Mouse (Mus musculus) limb, embryonic 11.5 days (tissue): Measurements from ENCODE around the gene Psmb6. TPM values are rescaled to one million over a fixed set of nuclear protein-coding genes. Genes with fewer than 3 reads are reported as not detected.
"Not testable (repeated sequence)": the region's sequence is repeated elsewhere in the genome, so short reads cannot be mapped to it uniquely, and the experiment has no call there.

Experiments
- ATAC-seq: fragments of 200-750 bp; cut with Nextera tagmentation; 2 replicates; pipeline ENCODE4 v1.8.0; 2017; ENCODE audit warnings: low read depth; ENCODE audit not compliant: insufficient number of reproducible peaks, low FRiP score, low TSS enrichment
- DNase-seq: peaks from one replicate; pipeline ENCODE4 v3.0.0-alpha.2; 2015; ENCODE audit warnings: low spot score
- H3K27ac ChIP-seq: fragments of 300-500 bp; sonication (generic); replicated peaks from 2 replicates; pipeline ENCODE4 v1.5.1; 2014; ENCODE audit warnings: low read depth, mild to moderate bottlenecking, low read length
- H3K27me3 ChIP-seq: fragments of 300-500 bp; sonication (generic); 2 replicates; pipeline ENCODE4 v1.6.1; 2014; ENCODE audit warnings: mild to moderate bottlenecking, low read length, mixed read lengths; ENCODE audit not compliant: control insufficient read depth, insufficient read depth
- H3K36me3 ChIP-seq: fragments of 300-500 bp; sonication (generic); 2 replicates; pipeline ENCODE4 v1.6.1; 2014; ENCODE audit warnings: mild to moderate bottlenecking, low read length, moderate library complexity, mixed read lengths; ENCODE audit not compliant: control insufficient read depth, insufficient read depth
- H3K4me1 ChIP-seq: fragments of 300-500 bp; sonication (generic); 2 replicates; pipeline ENCODE4 v1.6.1; 2014; ENCODE audit warnings: low read length, mixed read lengths; ENCODE audit not compliant: control insufficient read depth, insufficient read depth
- H3K4me2 ChIP-seq: fragments of 300-500 bp; sonication (generic); 2 replicates; pipeline ENCODE4 v1.6.1; 2014; ENCODE audit warnings: low read depth, mild to moderate bottlenecking, moderate library complexity; ENCODE audit not compliant: severe bottlenecking
- H3K4me3 ChIP-seq: fragments of 300-500 bp; sonication (generic); 2 replicates; pipeline ENCODE4 v1.5.1; 2014; ENCODE audit warnings: low read depth, low read length
- H3K9ac ChIP-seq: fragments of 300-500 bp; sonication (generic); 2 replicates; pipeline ENCODE4 v1.6.1; 2014; ENCODE audit warnings: mild to moderate bottlenecking, low read length
- H3K9me3 ChIP-seq: fragments of 300-500 bp; sonication (generic); 2 replicates; pipeline ENCODE4 v1.6.1; 2016; ENCODE audit warnings: low read length; ENCODE audit not compliant: control insufficient read depth
- WGBS: fragments of 180-500 bp; shearing (Covaris S2); extraction: QIAGEN DNeasy Blood & Tissue Kit; methylation state at CpG from one replicate; pipeline ENCODE4 v1.1.7; 2014; 5-methylcytosine and 5-hydroxymethylcytosine counted together
- polyA plus RNA-seq: library from polyadenylated mRNA; unstranded; fragments of >200 nt; fragmentation: Nextera tagmentation; extraction: Ambion mirVana; gene quantifications from 2 replicates; pipeline ENCODE4 v1.2.1, GENCODE M21; 2014

Gene Psmb6
- polyA plus RNA-seq, 1 experiment from 2014 or later, result 999 TPM

- no peak for DNase-seq
- WGBS, result 92% methylated on average over 7 of the region's 7 CpGs
- Histone ChIP-seq H3K36me3 (no peaks in the 10 kb centered on the region), H3K27me3 (no peaks in the 10 kb centered on the region), H3K27ac (no peak within 1 kb of the TSS), H3K4me2 (no peak within 1 kb of the TSS), H3K9me3 (no peaks in the 10 kb centered on the region), H3K9ac (no peak within 1 kb of the TSS), H3K4me1 (peaks cover 6% of the 10 kb centered on the region), H3K4me3 (no peak within 1 kb of the TSS)
- no peak for ATAC-seq
Measured at GRCm38 (mm10) chr11:70514288-70514687, 10.9 kb upstream of the Psmb6 start, which contains the start of gene Vmo1. Gene Vmo1 (minus strand): TSS chr11:70514616.

- ATAC-seq (no peak), DNase-seq (peak; percentile 39)
- Histone ChIP-seq H3K4me2 (no peak overlapping the region), H3K4me3 (no peak overlapping the region), H3K27me3 (no peaks in the 10 kb centered on the region), H3K36me3 (no peaks in the 10 kb centered on the region), H3K4me1 (peaks cover 6% of the 10 kb centered on the region), H3K9ac (no peak overlapping the region), H3K27ac (no peak overlapping the region), H3K9me3 (no peaks in the 10 kb centered on the region)
- 21% methylated on average over 2 of the region's 2 CpGs for WGBS
Measured at GRCm38 (mm10) chr11:70516352-70516751, 8.8 kb upstream of the Psmb6 start.

- no peaks in the 10 kb centered on the region for H3K9me3 ChIP-seq
- no peak overlapping the region for H3K27ac ChIP-seq
- no peaks in the 10 kb centered on the region for H3K27me3 ChIP-seq
- no peak overlapping the region for H3K4me3 ChIP-seq
- ATAC-seq (no peak), DNase-seq (no peak)
- 72% methylated on average over 1 of the region's 1 CpGs for WGBS
- peaks cover 6% of the 10 kb centered on the region for H3K4me1 ChIP-seq
- H3K36me3 ChIP-seq, result no peaks in the 10 kb centered on the region
- H3K9ac ChIP-seq, result no peak overlapping the region
- H3K4me2 ChIP-seq, result no peak overlapping the region
Measured at GRCm38 (mm10) chr11:70518436-70518835, 6.7 kb upstream of the Psmb6 start.

GRCm38 (mm10) chr11:70518923-70519322 is 6.2 kb upstream of the Psmb6 start, which contains the start of gene Gltpd2:
Gene Gltpd2 (plus strand): TSS chr11:70519196.
- H3K4me3 ChIP-seq, result peak within 1 kb of the TSS; percentile 19
- ATAC-seq (no peak), DNase-seq (no peak)
- WGBS, result 87% methylated on average over 10 of the region's 10 CpGs
- no peak within 1 kb of the TSS for H3K27ac ChIP-seq
- H3K27me3 ChIP-seq, result no peaks in the 10 kb centered on the region
- H3K4me1 ChIP-seq, result peaks cover 6% of the 10 kb centered on the region
- peak within 1 kb of the TSS; percentile 43 for H3K4me2 ChIP-seq
- peak within 1 kb of the TSS; percentile 71 for H3K9ac ChIP-seq
- H3K9me3 ChIP-seq, result no peaks in the 10 kb centered on the region
- no peaks in the 10 kb centered on the region for H3K36me3 ChIP-seq

GRCm38 (mm10) chr11:70520178-70520769 is 4.9 kb upstream of the Psmb6 start:
- Histone ChIP-seq H3K4me2 (peak overlapping the region; percentile 43), H3K36me3 (no peaks in the 10 kb centered on the region), H3K27me3 (no peaks in the 10 kb centered on the region), H3K4me1 (peaks cover 6% of the 10 kb centered on the region), H3K9me3 (no peaks in the 10 kb centered on the region), H3K4me3 (peak overlapping the region; percentile 19), H3K27ac (no peak overlapping the region), H3K9ac (peak overlapping the region; percentile 71)
- 12% methylated on average over 41 of the region's 41 CpGs for WGBS
- peak; percentile 63 for DNase-seq
- no peak for ATAC-seq

GRCm38 (mm10) chr11:70523306-70523989 is 1.7 kb upstream of the Psmb6 start:
- not testable (repeated sequence) for H3K4me2 ChIP-seq, H3K27me3 ChIP-seq, H3K9ac ChIP-seq, H3K27ac ChIP-seq, H3K36me3 ChIP-seq, DNase-seq, H3K4me3 ChIP-seq, H3K4me1 ChIP-seq, ATAC-seq, H3K9me3 ChIP-seq
- 89% methylated on average over 8 of the region's 8 CpGs for WGBS

- no peak overlapping the region for H3K27ac ChIP-seq
Measured at GRCm38 (mm10) chr11:70524782-70525181, 385 bp upstream of the Psmb6 start.

GRCm38 (mm10) chr11:70525726-70526125 is 559 bp downstream of the Psmb6 start:
- DNase-seq, result no peak
- peak overlapping the region; percentile 70 for H3K4me2 ChIP-seq
- H3K9me3 ChIP-seq, result no peaks in the 10 kb centered on the region
- H3K27ac ChIP-seq, result no peak overlapping the region
- H3K9ac ChIP-seq, result peak overlapping the region; percentile 56
- ATAC-seq, result no peak
- peak overlapping the region; percentile 64 for H3K4me3 ChIP-seq
- no peaks in the 10 kb centered on the region for H3K4me1 ChIP-seq
- H3K36me3 ChIP-seq, result peaks cover 8% of the 10 kb centered on the region; the same call in 1 of the 2 replicates
- H3K27me3 ChIP-seq, result no peaks in the 10 kb centered on the region
- WGBS, result under 1% methylated on average over 12 of the region's 12 CpGs

More at GRCm38 (mm10) chr11:70524782-70525181, 385 bp upstream of the Psmb6 start:
- H3K36me3 ChIP-seq, result peaks cover 8% of the 10 kb centered on the region; the same call in 1 of the 2 replicates
- no peak overlapping the region for H3K9ac ChIP-seq
- no peaks in the 10 kb centered on the region for H3K27me3 ChIP-seq
- H3K9me3 ChIP-seq, result no peaks in the 10 kb centered on the region
- H3K4me3 ChIP-seq, result peak overlapping the region; percentile 22; the same call in 1 of the 2 replicates
- ATAC-seq (peak; percentile 24; the same call in 1 of the 2 replicates), DNase-seq (no peak)
- H3K4me1 ChIP-seq, result peaks cover 6% of the 10 kb centered on the region
- 8% methylated on average over 8 of the region's 8 CpGs for WGBS
- peak overlapping the region; percentile 28 for H3K4me2 ChIP-seq
